ENCODE assay signal across 21 mouse cellular contexts in the genomic region with DNA sequence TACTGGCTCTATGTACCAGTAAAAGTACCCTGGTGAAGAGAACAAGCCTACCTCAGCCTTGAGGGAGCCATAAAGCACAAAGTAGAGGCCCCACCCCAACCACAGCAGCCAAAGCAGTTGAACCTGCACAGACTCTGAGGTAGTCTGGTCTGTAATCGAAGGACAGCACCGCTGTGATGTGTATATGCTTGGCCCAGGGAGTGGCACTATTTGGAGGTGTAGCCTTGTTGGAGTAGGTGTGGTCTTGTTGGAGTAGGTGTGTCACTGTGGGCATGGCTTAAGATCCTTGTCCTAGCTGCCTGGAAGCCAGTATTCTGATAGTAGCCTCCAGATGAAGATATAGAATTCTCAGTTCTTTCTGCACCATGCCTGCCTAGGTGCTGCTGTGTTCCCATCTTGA.
"Had no signal": no experiment of that assay in that cellular context is flagged by ENCODE, and none has a peak within 500 bp of the region (broad histone marks: within the 10 kb centered on the region; RNA-seq: fewer than 3 reads in every experiment).

No protein-coding gene starts in this region.

- H3K27me3 ChIP-seq: kidney, embryonic 15.5 days; limb, embryonic 12.5 days; limb, embryonic 15.5 days; liver, embryonic 12.5 days; midbrain, embryonic 12.5 days; midbrain, embryonic 15.5 days; neural tube, embryonic 12.5 days; neural tube, embryonic 15.5 days had no signal

- H3K27ac ChIP-seq: kidney, embryonic 15.5 days; left cerebral cortex, adult 2 months; limb, embryonic 12.5 days; limb, embryonic 15.5 days; liver, embryonic 12.5 days; midbrain, embryonic 12.5 days; midbrain, embryonic 15.5 days; neural tube, embryonic 12.5 days; neural tube, embryonic 15.5 days had no signal

- H3K36me3 ChIP-seq: kidney, embryonic 15.5 days; limb, embryonic 12.5 days; limb, embryonic 15.5 days; liver, embryonic 12.5 days; midbrain, embryonic 12.5 days; midbrain, embryonic 15.5 days; neural tube, embryonic 12.5 days; neural tube, embryonic 15.5 days had no signal

- ATAC-seq: inflammation-experienced regulatory T-cells, adult 6 months; liver, embryonic 12.5 days; midbrain, embryonic 15.5 days had no signal

- H3K4me3 ChIP-seq: kidney, embryonic 15.5 days; left cerebral cortex, adult 2 months; limb, embryonic 12.5 days; limb, embryonic 15.5 days; liver, embryonic 12.5 days; midbrain, embryonic 12.5 days; midbrain, embryonic 15.5 days; neural tube, embryonic 12.5 days; neural tube, embryonic 15.5 days had no signal

- H3K9ac ChIP-seq: kidney, embryonic 15.5 days; limb, embryonic 12.5 days; limb, embryonic 15.5 days; liver, embryonic 12.5 days; midbrain, embryonic 12.5 days; midbrain, embryonic 15.5 days; neural tube, embryonic 12.5 days; neural tube, embryonic 15.5 days had no signal

- H3K4me1 ChIP-seq: kidney, embryonic 15.5 days; limb, embryonic 12.5 days; limb, embryonic 15.5 days; liver, embryonic 12.5 days; midbrain, embryonic 12.5 days; midbrain, embryonic 15.5 days; neural tube, embryonic 12.5 days; neural tube, embryonic 15.5 days had no signal

- H3K9me3 ChIP-seq: kidney, embryonic 15.5 days; limb, embryonic 12.5 days; limb, embryonic 15.5 days; liver, embryonic 12.5 days; midbrain, embryonic 12.5 days; midbrain, embryonic 15.5 days; neural tube, embryonic 12.5 days; neural tube, embryonic 15.5 days had no signal

- DNase-seq: kidney, adult 8-10 months; kidney, postnatal 10 days; kidney, postnatal 36 days; layer of hippocampus, postnatal 36 days; left cerebral cortex, postnatal 4 days; lung, adult 2 months; lung, postnatal 14 days; lung, postnatal 4 days; retina, postnatal 1 day; thymus, adult 18-20 months; thymus, postnatal 36 days had no signal

- H3K4me2 ChIP-seq: kidney, embryonic 15.5 days; limb, embryonic 12.5 days; limb, embryonic 15.5 days; liver, embryonic 12.5 days; midbrain, embryonic 12.5 days; midbrain, embryonic 15.5 days; neural tube, embryonic 12.5 days; neural tube, embryonic 15.5 days had no signal
